Mouse (Mus musculus) midbrain, embryonic 14.5 days (tissue): ENCODE data around the gene Becn1. TPM values are rescaled to one million over a fixed set of nuclear protein-coding genes. Genes with fewer than 3 reads are reported as not detected.

Source experiments
- ATAC-seq: fragments of 200-750 bp; cut with Nextera tagmentation; 2 replicates; pipeline ENCODE4 v1.8.0; 2017; ENCODE audit warnings: moderate number of reproducible peaks, moderate library complexity; ENCODE audit not compliant: low FRiP score, low TSS enrichment
- DNase-seq: peaks from one replicate; pipeline ENCODE4 v3.0.0-alpha.2; 2015
- H3K27ac ChIP-seq: fragments of 300-500 bp; sonication (generic); replicated peaks from 2 replicates; pipeline ENCODE4 v1.5.1; 2014; ENCODE audit warnings: mild to moderate bottlenecking, low read depth, low read length, moderate library complexity
- H3K27me3 ChIP-seq: fragments of 300-500 bp; sonication (generic); 2 replicates; pipeline ENCODE4 v1.6.1; 2014; ENCODE audit warnings: low read length, control low read depth, mixed read lengths; ENCODE audit not compliant: control insufficient read depth, insufficient read depth
- H3K36me3 ChIP-seq: fragments of 300-500 bp; sonication (generic); 2 replicates; pipeline ENCODE4 v1.6.1; 2014; ENCODE audit warnings: low read length, control low read depth; ENCODE audit not compliant: control insufficient read depth, insufficient read depth
- H3K4me1 ChIP-seq: fragments of 300-500 bp; sonication (generic); 2 replicates; pipeline ENCODE4 v1.6.1; 2014; ENCODE audit warnings: mild to moderate bottlenecking, antibody characterized with exemption, low read length, control low read depth; ENCODE audit not compliant: control insufficient read depth, insufficient read depth
- H3K4me2 ChIP-seq: fragments of 300-500 bp; sonication (generic); 2 replicates; pipeline ENCODE4 v1.6.1; 2014; ENCODE audit warnings: mild to moderate bottlenecking, low read length, moderate library complexity
- H3K4me3 ChIP-seq: fragments of 300-500 bp; sonication (generic); replicated peaks from 2 replicates; pipeline ENCODE4 v1.5.1; 2014; ENCODE audit warnings: low read depth, low read length
- H3K9ac ChIP-seq: fragments of 300-500 bp; sonication (generic); replicated peaks from 2 replicates; pipeline ENCODE4 v1.6.1; 2014; ENCODE audit warnings: mild to moderate bottlenecking, low read length, moderate library complexity
- H3K9me3 ChIP-seq: fragments of 300-500 bp; sonication (generic); 2 replicates; pipeline ENCODE4 v1.6.1; 2016; ENCODE audit warnings: low read length, control low read depth, mixed read lengths; ENCODE audit not compliant: control insufficient read depth
- WGBS: fragments of 180-500 bp; shearing (Covaris S2); extraction: QIAGEN DNeasy Blood & Tissue Kit; methylation state at CpG from one replicate; pipeline ENCODE4 v1.1.7; 2014; 5-methylcytosine and 5-hydroxymethylcytosine counted together
- polyA plus RNA-seq: library from polyadenylated mRNA; unstranded; fragments of >200 nt; fragmentation: Nextera tagmentation; extraction: Ambion mirVana; gene quantifications from 2 replicates; pipeline ENCODE4 v1.2.1, GENCODE M21; 2014

Becn1 gene
- polyA plus RNA-seq, 1 experiment from 2014 or later = 193 TPM

GRCm38 (mm10) chr11:101279193-101279569, 22.9 kb downstream of the Becn1 start:
- Histone ChIP-seq H3K27ac (no peak overlapping the region), H3K4me3 (peak overlapping the region; percentile 78), H3K36me3 (no peaks in the 10 kb centered on the region), H3K27me3 (no peaks in the 10 kb centered on the region), H3K4me2 (peak overlapping the region; percentile 88), H3K4me1 (peaks cover 22% of the 10 kb centered on the region), H3K9me3 (no peaks in the 10 kb centered on the region), H3K9ac (no peak overlapping the region)
- no peak for DNase-seq
- peak; percentile 6; the same call in 1 of the 2 replicates for ATAC-seq
- WGBS = 53% methylated on average over 14 of the region's 14 CpGs

- ATAC-seq = peak; percentile 92
Measured at GRCm38 (mm10) chr11:101278223-101279192, 23.6 kb downstream of the Becn1 start, which contains the start of the genes Cntd1 and Coa3. Gene Cntd1 (plus strand): TSS chr11:101279012. Gene Coa3 (minus strand): TSS chr11:101279114.

GRCm38 (mm10) chr11:101277381-101278222, 24.5 kb downstream of the Becn1 start:
- ATAC-seq (no peak), DNase-seq (no peak)
- H3K9ac ChIP-seq = peak overlapping the region; percentile 76
- H3K36me3 ChIP-seq = no peaks in the 10 kb centered on the region
- H3K4me3 ChIP-seq = peak overlapping the region; percentile 78
- no peaks in the 10 kb centered on the region for H3K9me3 ChIP-seq
- 81% methylated on average over 12 of the region's 12 CpGs for WGBS
- H3K4me1 ChIP-seq = peaks cover 22% of the 10 kb centered on the region
- H3K27ac ChIP-seq = no peak overlapping the region
- no peaks in the 10 kb centered on the region for H3K27me3 ChIP-seq
- peak overlapping the region; percentile 88 for H3K4me2 ChIP-seq

More at GRCm38 (mm10) chr11:101278223-101279192, 23.6 kb downstream of the Becn1 start, which contains the start of the genes Cntd1 and Coa3:
- H3K27me3 ChIP-seq = no peaks in the 10 kb centered on the region
- peak within 1 kb of the TSS; percentile 61; the same call in 1 of the 2 replicates for H3K27ac ChIP-seq
- H3K9me3 ChIP-seq = no peaks in the 10 kb centered on the region
- 11% methylated on average over 45 of the region's 45 CpGs for WGBS
- peak within 1 kb of the TSS; percentile 88 for H3K4me2 ChIP-seq
- H3K4me1 ChIP-seq = peaks cover 22% of the 10 kb centered on the region
- peak; percentile 96 for DNase-seq
- H3K9ac ChIP-seq = peak within 1 kb of the TSS; percentile 76
- peak within 1 kb of the TSS; percentile 78 for H3K4me3 ChIP-seq
- no peaks in the 10 kb centered on the region for H3K36me3 ChIP-seq

GRCm38 (mm10) chr11:101276319-101277070, 25.6 kb downstream of the Becn1 start:
- no peaks in the 10 kb centered on the region for H3K36me3 ChIP-seq
- peaks cover 22% of the 10 kb centered on the region for H3K4me1 ChIP-seq
- ATAC-seq (no peak), DNase-seq (no peak)
- no peak overlapping the region; the same call in 1 of the 2 replicates for H3K9ac ChIP-seq
- no peaks in the 10 kb centered on the region for H3K9me3 ChIP-seq
- 25% methylated on average over 27 of the region's 27 CpGs for WGBS
- no peaks in the 10 kb centered on the region for H3K27me3 ChIP-seq
- H3K27ac ChIP-seq = no peak overlapping the region
- H3K4me2 ChIP-seq = peak overlapping the region; percentile 23
- no peak overlapping the region for H3K4me3 ChIP-seq

GRCm38 (mm10) chr11:101275309-101275708, 26.8 kb downstream of the Becn1 start:
- DNase-seq = peak; percentile 5
- Histone ChIP-seq H3K4me1 (peaks cover 22% of the 10 kb centered on the region), H3K9ac (no peak overlapping the region)

DNA sequence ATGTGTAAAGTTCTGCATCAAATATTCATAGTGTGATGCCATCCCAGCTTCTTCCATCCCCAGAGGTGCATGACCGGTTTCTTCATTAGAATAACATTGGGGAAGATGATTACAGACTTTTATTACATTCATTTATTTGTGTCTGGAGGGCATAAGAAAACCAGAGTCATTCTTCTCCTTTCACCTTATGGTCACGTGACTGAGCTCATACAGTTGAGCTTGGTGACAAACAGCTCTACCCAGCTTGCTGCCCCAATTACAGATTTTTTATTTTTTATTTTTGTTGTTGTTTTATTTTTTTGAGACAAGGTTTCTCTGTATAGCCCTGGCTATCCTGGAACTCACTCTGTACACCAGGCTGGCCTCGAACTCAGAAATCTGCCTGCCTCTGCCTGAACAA, 29.6 kb downstream of the Becn1 start:
- Histone ChIP-seq H3K4me1 (peaks cover 13% of the 10 kb centered on the region), H3K9me3 (no peaks in the 10 kb centered on the region), H3K36me3 (no peaks in the 10 kb centered on the region), H3K4me3 (no peak overlapping the region), H3K27ac (no peak overlapping the region), H3K27me3 (0 out of 2 replicates have a peak, but pooled peaks cover 4% of the 10 kb centered on the region), H3K9ac (no peak overlapping the region), H3K4me2 (no peak overlapping the region)
- DNase-seq (no peak), ATAC-seq (no peak)
- WGBS = 81% methylated on average over 3 of the region's 3 CpGs

More at GRCm38 (mm10) chr11:101275309-101275708, 26.8 kb downstream of the Becn1 start:
- no peaks in the 10 kb centered on the region for H3K9me3 ChIP-seq
- 62% methylated on average over 4 of the region's 4 CpGs for WGBS
- H3K27ac ChIP-seq = no peak overlapping the region
- no peak for ATAC-seq
- H3K4me2 ChIP-seq = no peak overlapping the region
- H3K36me3 ChIP-seq = no peaks in the 10 kb centered on the region
- H3K27me3 ChIP-seq = no peaks in the 10 kb centered on the region
- H3K4me3 ChIP-seq = no peak overlapping the region

DNA sequence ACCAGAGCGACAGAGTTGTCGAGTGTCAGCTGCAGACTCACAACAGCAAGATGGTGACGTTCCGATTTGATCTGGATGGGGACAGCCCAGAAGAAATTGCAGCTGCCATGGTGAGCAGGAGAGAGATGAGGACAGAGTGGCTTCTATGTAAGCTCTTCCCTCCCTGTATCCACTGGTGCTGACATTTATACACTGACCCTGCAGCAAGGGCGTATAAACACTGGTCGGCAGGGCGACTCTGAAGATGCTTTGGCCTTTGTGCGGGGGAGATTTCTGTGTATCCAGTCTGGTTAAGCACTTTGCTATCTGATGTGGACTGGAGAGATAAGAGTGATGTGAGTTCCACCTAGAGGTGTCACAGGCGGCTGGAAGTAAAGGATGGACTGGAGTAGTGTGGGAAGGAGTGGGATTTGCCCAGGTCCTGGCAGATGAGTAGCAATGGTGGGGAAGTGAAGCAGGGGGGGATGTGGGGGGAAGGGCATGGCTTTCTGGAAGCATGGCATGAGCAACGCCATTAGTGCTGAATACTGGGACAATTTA, 32.4 kb downstream of the Becn1 start:
- peak overlapping the region; percentile 41; the same call in 1 of the 2 replicates for H3K27ac ChIP-seq
- H3K4me3 ChIP-seq = no peak overlapping the region
- peak overlapping the region; percentile 24; the same call in 1 of the 2 replicates for H3K4me2 ChIP-seq
- H3K4me1 ChIP-seq = peaks cover 12% of the 10 kb centered on the region
- 29% methylated on average over 10 of the region's 10 CpGs for WGBS
- H3K9ac ChIP-seq = no peak overlapping the region
- ATAC-seq (no peak), DNase-seq (peak; percentile 71)
- H3K9me3 ChIP-seq = no peaks in the 10 kb centered on the region
- peaks cover 17% of the 10 kb centered on the region for H3K27me3 ChIP-seq
- H3K36me3 ChIP-seq = no peaks in the 10 kb centered on the region
